Mouse (Mus musculus): ENCODE measurements around the gene Hist1h3b.
"Not testable (repeated sequence)": the region's sequence is repeated elsewhere in the genome, so short reads cannot be mapped to it uniquely, and the experiment has no call there.

Hist1h3b gene

GRCm38 (mm10) chr13:23738041-23738440, 14.0 kb upstream of the Hist1h3b start:
- intact Hi-C loops (cut with DNase I), result loop anchor here (10.0 kb wide), 1 partner anchor 53 kb away; the partner anchor contains the start of genes Hist1h2ac and Hist1h2bc

- intact Hi-C loops (cut with DNase I), result loop anchor here (10.0 kb wide), 1 partner anchor 54 kb away; the partner anchor contains the start of genes Hist1h2ac and Hist1h2bc
Observed at GRCm38 (mm10) chr13:23738677-23739068, 13.4 kb upstream of the Hist1h3b start, which contains the start of gene Hist1h1c. Gene Hist1h1c (plus strand): TSS chr13:23738808.

DNA sequence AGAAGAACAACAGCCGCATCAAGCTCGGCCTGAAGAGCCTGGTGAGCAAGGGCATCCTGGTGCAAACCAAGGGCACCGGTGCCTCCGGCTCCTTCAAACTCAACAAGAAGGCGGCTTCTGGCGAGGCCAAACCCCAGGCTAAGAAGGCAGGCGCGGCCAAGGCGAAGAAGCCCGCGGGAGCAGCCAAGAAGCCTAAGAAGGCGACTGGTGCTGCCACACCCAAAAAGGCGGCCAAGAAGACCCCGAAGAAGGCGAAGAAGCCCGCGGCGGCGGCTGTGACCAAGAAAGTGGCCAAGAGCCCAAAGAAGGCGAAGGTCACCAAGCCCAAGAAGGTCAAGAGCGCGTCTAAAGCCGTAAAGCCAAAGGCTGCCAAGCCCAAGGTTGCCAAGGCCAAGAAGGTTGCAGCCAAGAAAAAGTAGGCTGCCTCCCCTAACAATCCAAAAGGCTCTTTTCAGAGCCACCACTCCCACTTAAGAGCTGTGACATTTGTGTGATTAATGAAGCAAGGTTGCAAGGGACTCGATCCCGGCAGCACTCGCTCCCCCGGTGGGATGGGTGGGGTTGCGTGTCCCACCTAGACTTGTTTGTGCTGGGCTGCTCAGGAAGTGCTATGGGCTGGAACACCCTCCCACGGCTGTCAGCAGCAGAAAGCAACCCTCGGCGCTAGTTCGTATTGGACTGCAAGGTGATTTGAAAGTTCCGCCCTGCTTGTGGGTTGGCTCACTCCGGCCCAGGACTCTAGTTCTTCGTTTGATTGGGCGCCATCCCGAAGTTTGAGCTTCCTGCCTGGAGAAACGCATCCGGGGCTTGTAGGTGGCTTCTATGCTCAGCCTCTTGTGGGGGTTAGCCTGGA, 12.8 kb upstream of the Hist1h3b start:
- intact Hi-C loops (cut with DNase I), result loop anchor here (10.0 kb wide), 1 partner anchor 54 kb away; the partner anchor contains the start of genes Hist1h2ac and Hist1h2bc

GRCm38 (mm10) chr13:23739922-23740252, 12.2 kb upstream of the Hist1h3b start:
- intact Hi-C loops (cut with DNase I), result loop anchor here (10.0 kb wide), 2 partner anchors 55 to 315 kb away; partner anchors contain the start of genes Abt1, Hist1h2ac and Hist1h2bc

DNA sequence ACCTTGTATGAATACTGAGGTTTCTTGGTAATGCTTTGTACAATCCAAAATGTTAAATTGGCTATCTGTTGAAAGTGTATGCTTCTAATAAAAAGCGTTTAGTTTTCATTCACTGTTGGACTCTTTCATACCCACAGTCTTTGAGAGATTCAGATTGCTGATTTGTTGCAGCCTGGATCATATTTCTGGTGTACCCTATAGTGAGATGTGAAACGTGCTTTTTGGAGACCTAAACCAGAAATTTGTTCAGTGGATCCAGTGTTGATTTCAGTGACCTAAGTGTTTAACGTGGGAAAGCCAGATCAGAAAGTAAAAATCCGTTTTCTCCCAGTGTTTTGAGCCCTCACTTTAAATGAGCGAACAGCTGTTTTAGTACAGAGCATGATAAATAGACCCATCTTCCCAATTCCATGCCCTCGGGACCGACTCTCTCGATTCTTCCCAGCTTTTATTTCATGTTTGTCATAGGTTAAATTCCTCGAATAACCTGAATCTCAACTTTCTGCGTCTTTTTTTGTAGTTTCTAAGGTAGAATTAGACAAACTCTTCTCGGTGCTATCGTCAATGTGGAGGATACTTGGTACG, 11.7 kb upstream of the Hist1h3b start:
- intact Hi-C loops (cut with DNase I), result loop anchor here (10.0 kb wide), 1 partner anchor 316 kb away; the partner anchor contains the start of gene Abt1

DNA sequence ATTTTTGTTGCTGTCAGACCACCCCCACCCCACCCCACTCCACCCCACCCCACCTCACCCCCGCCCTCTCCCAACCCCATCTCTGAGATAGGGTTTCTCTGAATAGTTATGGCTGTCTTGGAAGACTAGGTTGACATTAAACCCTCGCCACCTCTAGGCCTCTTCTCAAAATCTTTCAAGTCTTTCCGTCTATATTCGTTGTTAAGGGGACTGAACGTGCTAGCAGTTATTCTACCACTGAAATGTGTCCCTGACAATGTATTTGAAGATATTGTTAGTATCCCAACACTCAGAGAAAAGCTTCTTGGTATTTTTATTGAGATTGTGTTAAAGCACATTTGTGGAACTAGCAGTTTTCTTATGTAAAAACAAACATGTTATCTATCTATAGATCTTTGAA, 11.2 kb upstream of the Hist1h3b start:
- intact Hi-C loops (cut with DNase I), result loop anchor here (10.0 kb wide), 1 partner anchor 316 kb away; the partner anchor contains the start of gene Abt1

GRCm38 (mm10) chr13:23742007-23742406, 10.1 kb upstream of the Hist1h3b start:
- intact Hi-C loops (cut with DNase I), result loop anchor here (10.0 kb wide), 1 partner anchor 317 kb away; the partner anchor contains the start of gene Abt1

DNA sequence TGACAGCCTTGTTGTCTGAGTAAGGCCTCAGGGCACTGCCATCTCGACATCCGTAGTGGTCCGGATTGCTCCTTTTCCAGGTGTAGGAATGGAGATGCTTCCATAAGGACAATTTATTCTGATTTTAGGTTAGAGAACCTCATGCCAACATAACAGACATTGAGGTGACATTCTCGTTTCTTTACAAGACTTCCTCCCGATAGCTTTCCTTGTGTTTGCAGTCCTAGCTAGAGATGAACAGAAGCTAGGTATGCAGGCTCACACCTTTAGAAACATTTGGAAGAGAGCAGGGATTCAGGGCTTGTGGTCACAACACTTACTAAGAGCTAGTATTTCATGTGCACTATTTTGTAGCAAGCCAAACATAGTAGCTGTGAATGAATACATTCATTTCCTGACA, 8.9 kb upstream of the Hist1h3b start:
- intact Hi-C loops (cut with DNase I), result loop anchor here (10.0 kb wide), 1 partner anchor 318 kb away; the partner anchor contains the start of gene Abt1

- intact Hi-C loops (cut with DNase I), result loop anchor here (10.0 kb wide), 1 partner anchor 319 kb away; the partner anchor contains the start of gene Abt1
Observed at GRCm38 (mm10) chr13:23743963-23744362, 8.1 kb upstream of the Hist1h3b start.

DNA sequence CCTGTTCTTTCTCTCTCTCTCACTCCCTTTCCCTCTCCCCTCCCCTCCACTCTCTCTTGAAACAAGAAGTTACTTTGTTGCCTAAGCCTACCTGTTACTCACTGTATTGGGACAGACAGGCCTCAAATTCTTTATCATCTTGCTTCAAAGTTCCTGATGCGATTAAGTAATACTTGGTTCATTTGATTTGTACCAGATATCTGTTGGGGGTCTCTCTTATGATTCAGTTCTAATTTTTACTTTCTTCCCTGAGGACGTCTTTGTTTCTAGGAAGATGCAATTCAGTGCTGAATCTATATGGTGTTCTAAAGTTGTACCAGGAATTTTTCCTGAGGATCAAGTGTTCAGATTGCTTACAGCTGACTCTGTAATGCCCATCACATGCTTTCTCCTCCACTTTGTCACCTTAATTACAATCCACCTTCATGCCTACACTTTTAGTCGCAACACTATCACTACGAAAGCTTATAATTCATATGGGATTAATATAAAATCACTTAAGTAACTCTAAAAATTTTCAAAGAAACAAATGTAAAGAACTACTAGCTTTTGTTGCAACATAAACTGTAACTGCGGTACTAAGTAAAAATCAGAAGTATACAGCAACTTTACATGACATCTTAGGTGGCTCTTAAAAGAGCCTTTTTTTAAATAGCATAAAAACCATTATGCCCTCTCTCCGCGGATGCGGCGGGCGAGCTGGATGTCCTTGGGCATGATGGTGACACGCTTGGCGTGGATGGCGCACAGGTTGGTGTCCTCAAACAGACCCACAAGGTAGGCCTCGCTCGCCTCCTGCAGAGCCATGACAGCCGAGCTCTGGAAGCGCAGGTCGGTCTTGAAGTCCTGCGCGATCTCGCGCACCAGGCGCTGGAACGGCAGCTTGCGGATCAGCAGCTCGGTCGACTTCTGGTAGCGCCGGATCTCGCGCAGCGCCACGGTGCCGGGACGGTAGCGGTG, 7.4 kb upstream of the Hist1h3b start:
- intact Hi-C loops (cut with DNase I), result loop anchor here (5.0 to 10.0 kb wide), 2 partner anchors 320 to 1702 kb away; partner anchors contain the start of genes Abt1, Hist1h2ag, Hist1h2bj and Hist1h4i

DNA sequence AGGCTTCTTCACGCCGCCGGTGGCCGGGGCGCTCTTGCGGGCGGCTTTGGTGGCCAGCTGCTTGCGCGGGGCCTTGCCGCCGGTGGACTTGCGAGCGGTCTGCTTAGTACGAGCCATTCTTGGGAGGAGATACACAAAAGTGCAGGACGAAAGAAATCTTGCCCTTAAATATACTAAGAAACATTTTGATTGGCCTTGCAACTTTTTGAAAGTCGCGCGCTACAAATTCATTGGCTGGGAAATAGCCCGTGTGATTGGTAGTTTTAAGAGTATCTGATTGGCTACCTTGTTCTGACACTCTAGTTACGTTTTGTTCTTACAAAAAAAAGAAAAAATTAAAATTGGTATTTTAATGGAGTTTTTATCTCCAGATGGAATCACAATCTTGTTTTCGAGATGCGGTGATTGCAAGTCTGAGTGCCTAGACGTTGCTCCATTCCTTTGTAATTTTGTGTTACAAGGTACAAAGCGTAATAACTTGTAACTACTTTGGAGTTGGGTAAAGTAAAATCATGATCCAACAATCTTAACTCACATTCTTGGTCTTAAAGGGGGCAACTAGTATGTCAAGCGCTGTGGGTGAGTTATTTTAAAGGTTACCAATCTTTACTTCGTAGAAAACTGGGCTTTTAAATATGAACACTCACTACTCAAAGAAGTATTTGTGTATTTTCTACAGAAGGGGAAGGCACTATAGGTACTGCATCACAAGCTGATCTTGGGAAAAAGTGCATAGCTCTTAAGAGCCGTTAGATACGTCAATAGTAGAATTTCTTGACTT, 6.5 kb upstream of the Hist1h3b start, which contains the start of gene Hist1h3c:
Hist1h3c (minus strand) TSS at position 222 of the 781 bp plus-strand sequence.
- intact Hi-C loops (cut with DNase I), result loop anchor here (5.0 to 10.0 kb wide), 2 partner anchors 321 to 1703 kb away; partner anchors contain the start of genes Abt1, Hist1h2ag, Hist1h2bj and Hist1h4i

DNA sequence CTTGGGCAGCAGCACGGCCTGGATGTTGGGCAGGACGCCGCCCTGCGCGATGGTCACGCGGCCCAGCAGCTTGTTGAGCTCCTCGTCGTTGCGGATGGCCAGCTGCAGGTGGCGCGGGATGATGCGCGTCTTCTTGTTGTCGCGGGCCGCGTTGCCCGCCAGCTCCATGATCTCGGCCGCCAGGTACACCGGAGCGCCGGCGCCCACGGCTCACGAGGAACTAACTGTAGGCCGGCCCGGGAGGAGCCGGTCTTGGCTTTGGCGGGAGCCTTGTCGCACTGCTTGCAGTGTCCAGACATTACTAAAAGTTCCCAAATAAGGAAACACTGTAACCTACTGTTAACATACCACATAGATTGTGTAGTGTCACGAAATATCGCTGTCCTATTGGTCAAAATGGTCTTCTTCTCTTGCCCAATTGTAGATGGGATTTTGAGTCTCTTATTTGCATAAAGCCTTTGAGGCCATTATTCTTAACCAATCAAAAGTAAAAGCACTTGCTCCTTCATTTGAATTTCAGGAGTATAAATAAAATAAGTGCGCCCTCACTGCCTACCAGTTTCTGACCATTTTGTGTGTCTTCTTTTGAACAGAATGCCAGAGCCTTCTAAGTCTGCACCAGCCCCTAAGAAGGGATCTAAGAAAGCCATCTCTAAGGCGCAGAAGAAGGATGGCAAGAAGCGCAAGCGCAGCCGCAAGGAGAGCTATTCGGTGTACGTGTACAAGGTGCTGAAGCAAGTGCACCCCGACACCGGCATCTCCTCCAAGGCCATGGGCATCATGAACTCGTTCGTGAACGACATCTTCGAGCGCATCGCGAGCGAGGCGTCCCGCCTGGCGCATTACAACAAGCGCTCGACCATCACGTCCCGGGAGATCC, 5.6 kb upstream of the Hist1h3b start, which contains the start of gene Hist1h2bb:
Hist1h2bb (plus strand) TSS at position 534 of the 880 bp plus-strand sequence.
- intact Hi-C loops (cut with DNase I), result loop anchor here (5.0 to 10.0 kb wide), 2 partner anchors 322 to 1704 kb away; partner anchors contain the start of genes Abt1, Hist1h2ag, Hist1h2bj and Hist1h4i

GRCm38 (mm10) chr13:23747081-23747891, 4.8 kb upstream of the Hist1h3b start:
- intact Hi-C loops (cut with DNase I), result loop anchor here (5.0 to 10.0 kb wide), 2 partner anchors 322 to 1705 kb away; partner anchors contain the start of genes Abt1, Hist1h2ag, Hist1h2bj and Hist1h4i

DNA sequence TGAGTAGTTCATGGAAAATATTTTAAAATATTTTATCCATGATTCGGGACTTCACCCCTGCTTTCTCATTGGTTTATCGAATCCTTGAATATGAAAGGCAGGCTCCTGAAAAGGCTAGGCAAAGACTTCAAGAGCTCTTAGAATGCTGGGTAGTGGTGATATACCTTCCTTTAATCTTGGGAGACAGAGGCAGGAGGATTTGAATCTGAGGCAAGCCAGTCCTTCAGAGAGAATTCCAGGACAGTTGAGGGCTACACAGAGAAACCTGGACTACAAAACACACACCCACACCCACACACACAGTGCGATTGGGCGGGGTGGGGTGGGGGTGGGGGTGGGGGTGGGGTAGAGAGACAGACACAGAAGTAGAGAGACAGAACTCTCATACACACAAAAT, 4.2 kb upstream of the Hist1h3b start:
- intact Hi-C loops (cut with DNase I), result loop anchor here (5.0 to 10.0 kb wide), 2 partner anchors 323 to 1706 kb away; partner anchors contain the start of genes Abt1, Hist1h2ag, Hist1h2bj and Hist1h4i

GRCm38 (mm10) chr13:23749563-23750121, 2.4 kb upstream of the Hist1h3b start:
- intact Hi-C loops (cut with DNase I), result loop anchor here (5.0 to 10.0 kb wide), 2 partner anchors 325 to 1707 kb away; partner anchors contain the start of genes Abt1, Hist1h2ag, Hist1h2bj and Hist1h4i

DNA sequence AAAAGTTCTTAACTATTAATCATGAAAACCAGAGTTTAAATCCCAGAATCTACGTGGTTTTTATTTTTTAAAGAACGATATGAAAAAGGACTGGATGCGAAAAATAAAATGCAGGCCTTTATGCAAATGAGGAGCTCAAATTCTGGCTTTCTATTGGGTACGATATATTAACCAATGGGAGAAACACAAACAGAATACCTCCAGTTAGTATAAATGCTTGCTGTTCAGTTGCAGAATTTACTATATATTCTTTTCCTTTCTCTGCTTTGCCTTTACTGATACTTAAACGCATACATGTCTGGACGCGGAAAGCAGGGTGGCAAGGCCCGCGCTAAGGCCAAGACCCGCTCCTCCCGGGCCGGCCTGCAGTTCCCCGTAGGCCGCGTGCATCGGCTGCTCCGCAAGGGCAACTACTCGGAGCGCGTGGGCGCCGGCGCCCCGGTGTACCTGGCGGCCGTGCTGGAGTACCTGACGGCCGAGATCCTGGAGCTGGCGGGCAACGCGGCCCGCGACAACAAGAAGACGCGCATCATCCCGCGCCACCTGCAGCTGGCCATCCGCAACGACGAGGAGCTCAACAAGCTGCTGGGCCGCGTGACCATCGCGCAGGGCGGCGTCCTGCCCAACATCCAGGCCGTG, 1.1 kb upstream of the Hist1h3b start, which contains the start of gene Hist1h2ab:
Hist1h2ab (plus strand) TSS at position 288 of the 639 bp plus-strand sequence.
- intact Hi-C loops (cut with DNase I), result not testable (repeated sequence)

All from adrenal gland (tissue).